In genomic region chr4:23622231-23622630, GRCm38 (mm10) we compare ENCODE assay signal across 28 mouse cellular contexts.
"Had no signal": no experiment of that assay in that cellular context is flagged by ENCODE, and none has a peak within 500 bp of the region (broad histone marks: within the 10 kb centered on the region; RNA-seq: fewer than 3 reads in every experiment).

No protein-coding gene starts in this region.

- H3K9ac ChIP-seq: heart, embryonic 13.5 days; heart, embryonic 15.5 days; hindbrain, embryonic 12.5 days; hindbrain, embryonic 14.5 days; intestine, embryonic 15.5 days; limb, embryonic 12.5 days; liver, embryonic 13.5 days had no signal

- H3K27ac ChIP-seq: heart, adult 2 months; heart, embryonic 13.5 days; heart, embryonic 15.5 days; hindbrain, embryonic 10.5 days; hindbrain, embryonic 12.5 days; hindbrain, embryonic 14.5 days; intestine, embryonic 15.5 days; layer of hippocampus, adult 2 months; left cerebral cortex, adult 2 months; limb, embryonic 10.5 days; limb, embryonic 12.5 days; liver, embryonic 13.5 days had no signal

- ATAC-seq: hindbrain, embryonic 16.5 days; inflammation-experienced regulatory T-cells, adult 6 months; intestine, embryonic 15.5 days; intestine, postnatal 0 days had no signal

- DNase-seq: gastrocnemius, postnatal 14 days; gastrocnemius, postnatal 36 days; heart, adult 11 months; heart, adult 2 months; heart, postnatal 14 days; heart, postnatal 4 days; kidney, adult 18-20 months; kidney, adult 8-10 months; kidney, postnatal 10 days; kidney, postnatal 25 days; kidney, postnatal 4 days; liver; liver, embryonic 13.5 days had no signal

- H3K4me2 ChIP-seq: heart, embryonic 11.5 days; heart, embryonic 13.5 days; heart, embryonic 15.5 days; hindbrain, embryonic 12.5 days; hindbrain, embryonic 14.5 days; intestine, embryonic 15.5 days; limb, embryonic 12.5 days; liver, embryonic 11.5 days; liver, embryonic 13.5 days had no signal

- H3K27me3 ChIP-seq: heart, embryonic 13.5 days; heart, embryonic 15.5 days; hindbrain, embryonic 12.5 days; intestine, embryonic 15.5 days; limb, embryonic 12.5 days; liver, embryonic 13.5 days had no signal

- H3K36me3 ChIP-seq: heart, embryonic 13.5 days; heart, embryonic 15.5 days; hindbrain, embryonic 10.5 days; hindbrain, embryonic 12.5 days; intestine, embryonic 15.5 days; limb, embryonic 10.5 days; limb, embryonic 12.5 days; liver, embryonic 13.5 days had no signal

- H3K9me3 ChIP-seq: heart, embryonic 13.5 days; heart, embryonic 15.5 days; hindbrain, embryonic 10.5 days; hindbrain, embryonic 12.5 days; intestine, embryonic 15.5 days; limb, embryonic 10.5 days; limb, embryonic 12.5 days had no signal

- H3K4me3 ChIP-seq: heart, adult 2 months; heart, embryonic 13.5 days; heart, embryonic 15.5 days; hindbrain, embryonic 10.5 days; hindbrain, embryonic 12.5 days; intestine, embryonic 15.5 days; layer of hippocampus, adult 2 months; left cerebral cortex, adult 2 months; limb, embryonic 10.5 days; limb, embryonic 12.5 days; liver, embryonic 13.5 days had no signal

- H3K4me1 ChIP-seq: heart, embryonic 13.5 days; heart, embryonic 15.5 days; hindbrain, embryonic 10.5 days; hindbrain, embryonic 12.5 days; intestine, embryonic 15.5 days; limb, embryonic 10.5 days; limb, embryonic 12.5 days; liver, embryonic 13.5 days had no signal
